Mouse (Mus musculus): Measurements from ENCODE around the gene Klc4. TPM values are rescaled to one million over a fixed set of nuclear protein-coding genes. Genes with fewer than 3 reads are reported as not detected.

Klc4 gene
- 41.4 and 45.1 TPM in 2 replicates for polyA plus RNA-seq (2015; fragmentation: Nextera tagmentation; extraction: Ambion mirVana)

DNA sequence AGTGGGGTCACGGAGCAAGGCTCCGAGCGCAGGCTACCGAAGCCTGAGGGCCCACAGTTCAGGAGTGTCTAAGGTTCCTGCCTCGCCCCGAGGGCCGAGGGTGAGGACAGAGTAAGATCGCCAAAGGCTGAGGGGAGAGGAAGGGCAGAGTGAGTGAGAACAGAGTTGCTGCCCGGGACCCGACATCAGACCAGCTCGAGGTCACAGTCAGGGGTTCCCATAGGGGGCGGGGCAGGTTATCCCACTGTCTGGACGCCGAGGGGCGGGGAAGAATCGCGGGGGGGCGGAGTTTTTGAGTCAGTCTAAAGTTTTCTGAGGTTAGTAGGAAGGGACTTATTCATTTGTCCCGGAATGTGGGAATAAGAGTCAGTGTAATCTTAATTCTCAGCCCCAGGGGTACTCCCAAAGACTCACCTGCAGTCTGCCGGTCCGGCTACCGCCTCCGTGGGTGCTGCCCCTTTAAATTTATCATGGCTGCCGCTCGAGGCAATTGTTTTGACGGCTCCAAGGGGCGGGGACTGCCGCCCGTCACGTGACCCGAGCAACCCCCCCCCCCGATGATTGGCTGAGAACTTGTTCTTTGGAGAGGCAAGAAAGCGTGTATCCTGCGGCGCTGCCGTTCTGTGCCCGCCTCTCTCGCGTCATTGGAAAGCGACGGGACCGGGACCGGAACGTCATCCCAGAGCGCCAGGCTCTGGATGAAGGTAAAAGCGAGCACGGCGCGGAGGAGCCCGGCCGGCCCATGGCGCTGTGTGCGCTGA is at the start of gene Klc4, which contains the start of gene Mrpl2:
Gene Klc4 (minus strand): TSS at position 462 of the 761 bp plus-strand sequence.
Gene Mrpl2 (plus strand): TSS at position 669 of the 761 bp plus-strand sequence.
- Histone ChIP-seq H3K36me3 (peaks cover 18% of the 10 kb centered on the region), H3K4me2 (replicated peaks) (peak within 1 kb of the TSS; percentile 94), H3K27ac (replicated peaks) (peak within 1 kb of the TSS; percentile 95), H3K4me3 (peak within 1 kb of the TSS; percentile 99), H3K27me3 (no peaks in the 10 kb centered on the region), H3K9me3 (no peaks in the 10 kb centered on the region), H3K4me1 (peaks cover 40% of the 10 kb centered on the region), H3K9ac (replicated peaks) (peak within 1 kb of the TSS; percentile 87)
- under 1% methylated on average over 53 of the region's 53 CpGs for WGBS
- peak; percentile 75 for ATAC-seq (replicated peaks)

DNA sequence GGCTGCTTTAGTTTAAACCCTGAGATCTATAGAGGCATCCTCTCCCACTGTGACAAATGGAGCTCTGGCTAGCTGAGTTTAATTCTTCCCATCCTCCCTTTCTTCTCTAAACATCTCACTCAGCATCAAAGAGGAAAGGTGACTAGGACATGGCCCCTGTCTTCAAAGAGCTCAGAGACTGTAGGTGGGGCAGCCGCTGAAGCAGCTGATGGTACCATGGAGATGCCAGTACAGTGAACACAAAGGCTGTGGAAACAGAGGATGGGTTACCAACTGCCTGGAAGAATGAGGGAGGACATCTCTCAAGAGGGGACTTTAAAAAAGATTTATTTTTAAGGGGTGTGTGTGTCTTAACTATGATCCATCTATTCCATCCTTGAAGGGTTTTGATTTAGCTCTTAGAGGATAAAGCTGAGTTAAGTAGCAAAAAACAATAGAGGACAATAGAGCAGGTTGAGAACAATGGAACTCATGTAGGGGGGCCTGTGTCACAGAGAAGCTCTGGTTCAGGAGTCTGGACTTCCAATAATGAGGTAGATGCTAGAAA is 48.8 kb upstream of the Klc4 start:
- Histone ChIP-seq H3K27ac (replicated peaks) (no peak overlapping the region), H3K4me2 (replicated peaks) (no peak overlapping the region), H3K27me3 (no peaks in the 10 kb centered on the region), H3K4me1 (no peaks in the 10 kb centered on the region), H3K9ac (replicated peaks) (no peak overlapping the region), H3K36me3 (peaks cover 8% of the 10 kb centered on the region; the same call in 1 of the 2 replicates), H3K9me3 (no peaks in the 10 kb centered on the region), H3K4me3 (no peak overlapping the region)
- 78% methylated on average over 1 of the region's 1 CpGs for WGBS
- ATAC-seq (replicated peaks) = no peak

DNA sequence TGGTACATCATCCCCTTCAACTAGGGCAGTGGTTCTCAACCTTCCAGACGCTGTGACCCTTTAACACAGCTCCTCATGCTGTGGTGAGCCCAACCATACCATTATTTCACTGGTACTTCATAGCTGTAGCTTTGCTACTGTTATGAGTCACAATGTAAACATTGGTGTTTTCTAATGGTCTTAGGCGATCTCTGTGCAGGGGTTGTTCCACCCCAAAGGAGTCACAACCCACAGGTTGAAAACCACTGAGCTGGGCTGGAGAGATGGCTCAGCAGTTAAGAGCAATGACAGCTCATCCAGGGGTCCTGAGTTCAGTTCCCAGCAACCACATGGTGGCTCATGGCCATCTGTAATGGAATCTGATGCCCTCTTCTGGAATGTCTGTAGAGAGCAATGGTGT is 45.6 kb upstream of the Klc4 start:
- Histone ChIP-seq H3K9ac (replicated peaks) (no peak overlapping the region), H3K27me3 (no peaks in the 10 kb centered on the region), H3K4me1 (no peaks in the 10 kb centered on the region), H3K9me3 (no peaks in the 10 kb centered on the region), H3K4me3 (no peak overlapping the region), H3K27ac (replicated peaks) (no peak overlapping the region), H3K4me2 (replicated peaks) (no peak overlapping the region), H3K36me3 (peaks cover 11% of the 10 kb centered on the region; the same call in 1 of the 2 replicates)
- no peak for ATAC-seq (replicated peaks)
- WGBS = 97% methylated on average over 2 of the region's 2 CpGs

DNA sequence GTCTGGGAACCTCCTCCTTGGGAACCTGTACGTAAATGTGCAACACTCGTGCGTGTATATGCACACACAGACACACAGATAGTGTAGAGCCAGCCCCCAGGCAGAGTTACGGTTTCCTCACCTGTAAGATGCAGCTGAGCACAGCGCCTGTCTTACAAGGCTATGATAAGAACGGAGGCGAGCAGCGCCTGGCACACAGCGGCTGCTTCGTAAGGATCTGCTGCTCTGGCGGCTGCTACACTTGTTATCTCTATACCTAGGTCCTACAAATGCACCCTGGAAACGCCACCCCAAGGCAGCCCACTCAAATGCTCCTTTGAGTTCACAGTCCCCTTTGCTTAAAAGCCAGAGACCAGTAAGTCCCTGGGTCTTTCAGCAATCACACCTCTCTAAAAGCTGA is 44.8 kb upstream of the Klc4 start:
- ATAC-seq (replicated peaks) = no peak

DNA sequence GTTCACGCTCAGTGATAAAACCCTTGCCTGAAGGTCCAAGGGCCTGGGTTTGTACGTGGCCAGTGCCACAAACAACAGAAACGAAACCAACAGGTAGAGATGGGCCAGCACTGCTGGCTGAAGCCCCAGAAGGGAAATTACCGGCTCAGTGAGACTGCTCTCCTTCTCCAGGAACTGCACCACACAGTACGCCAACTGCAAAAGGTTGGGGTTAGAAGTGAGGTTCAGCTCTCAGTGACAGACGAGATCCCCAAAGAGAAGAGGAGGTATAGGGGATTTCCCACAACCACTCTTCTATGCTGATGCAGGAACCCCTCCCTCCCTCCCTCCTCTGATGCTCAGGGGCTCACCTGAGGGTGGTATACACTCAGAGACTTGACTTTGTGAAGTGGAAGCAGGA is 40.1 kb upstream of the Klc4 start:
- Histone ChIP-seq H3K9ac (replicated peaks) (no peak overlapping the region), H3K36me3 (peaks cover 49% of the 10 kb centered on the region), H3K4me1 (peaks cover 8% of the 10 kb centered on the region), H3K4me2 (replicated peaks) (no peak overlapping the region), H3K27ac (replicated peaks) (no peak overlapping the region), H3K27me3 (no peaks in the 10 kb centered on the region), H3K4me3 (no peak overlapping the region), H3K9me3 (no peaks in the 10 kb centered on the region)
- WGBS = 93% methylated on average over 6 of the region's 6 CpGs
- no peak for ATAC-seq (replicated peaks)

More for the DNA sequence above, 44.8 kb upstream of the Klc4 start:
- no peak overlapping the region for H3K4me3 ChIP-seq
- 96% methylated on average over 12 of the region's 12 CpGs for WGBS
- no peak overlapping the region for H3K27ac ChIP-seq (replicated peaks)
- H3K4me2 ChIP-seq (replicated peaks) = no peak overlapping the region
- no peaks in the 10 kb centered on the region for H3K27me3 ChIP-seq
- H3K9ac ChIP-seq (replicated peaks) = no peak overlapping the region
- H3K36me3 ChIP-seq = peaks cover 18% of the 10 kb centered on the region
- H3K9me3 ChIP-seq = no peaks in the 10 kb centered on the region
- no peaks in the 10 kb centered on the region for H3K4me1 ChIP-seq

DNA sequence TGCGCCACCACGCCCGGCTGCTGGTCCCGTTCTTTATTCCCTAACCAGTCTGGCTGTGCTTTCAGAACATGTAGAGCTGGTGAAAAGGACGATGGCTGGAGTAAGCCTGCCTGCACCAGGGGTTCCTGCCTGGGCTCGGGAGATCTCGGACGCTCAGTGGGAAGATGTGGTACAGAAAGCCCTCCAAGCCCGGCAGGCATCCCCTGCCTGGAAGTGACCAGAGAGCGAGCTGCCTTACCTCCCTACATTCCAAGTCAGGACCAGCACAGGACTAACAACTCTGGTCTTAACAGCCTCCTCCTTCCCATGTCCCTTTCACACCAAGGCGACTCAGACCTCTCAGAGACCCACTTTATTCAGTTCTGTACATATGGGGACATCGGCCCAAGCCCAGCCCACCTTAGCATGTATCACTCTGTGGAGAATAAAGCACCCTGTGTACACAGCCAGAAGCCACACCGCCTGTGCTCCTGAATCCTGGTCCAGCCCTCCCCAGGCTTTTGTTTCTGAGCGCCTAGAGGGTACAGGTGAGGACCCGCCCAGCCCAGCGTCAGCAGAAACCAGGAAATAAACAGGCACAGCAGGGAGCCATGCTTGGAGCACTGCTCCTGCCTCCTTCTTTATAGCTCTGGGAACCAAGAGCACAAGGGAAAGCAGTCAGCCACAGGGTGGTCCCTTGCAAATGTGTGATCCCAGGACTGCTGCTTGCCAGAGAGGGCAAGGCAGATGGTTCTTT is 37.0 kb upstream of the Klc4 start:
- no peak overlapping the region for H3K9ac ChIP-seq (replicated peaks)
- peaks cover 26% of the 10 kb centered on the region for H3K4me1 ChIP-seq
- no peaks in the 10 kb centered on the region for H3K9me3 ChIP-seq
- no peak for ATAC-seq (replicated peaks)
- no peak overlapping the region for H3K27ac ChIP-seq (replicated peaks)
- H3K4me2 ChIP-seq (replicated peaks) = no peak overlapping the region
- no peaks in the 10 kb centered on the region for H3K27me3 ChIP-seq
- WGBS = 79% methylated on average over 16 of the region's 16 CpGs
- peaks cover 52% of the 10 kb centered on the region for H3K36me3 ChIP-seq
- H3K4me3 ChIP-seq = no peak overlapping the region

DNA sequence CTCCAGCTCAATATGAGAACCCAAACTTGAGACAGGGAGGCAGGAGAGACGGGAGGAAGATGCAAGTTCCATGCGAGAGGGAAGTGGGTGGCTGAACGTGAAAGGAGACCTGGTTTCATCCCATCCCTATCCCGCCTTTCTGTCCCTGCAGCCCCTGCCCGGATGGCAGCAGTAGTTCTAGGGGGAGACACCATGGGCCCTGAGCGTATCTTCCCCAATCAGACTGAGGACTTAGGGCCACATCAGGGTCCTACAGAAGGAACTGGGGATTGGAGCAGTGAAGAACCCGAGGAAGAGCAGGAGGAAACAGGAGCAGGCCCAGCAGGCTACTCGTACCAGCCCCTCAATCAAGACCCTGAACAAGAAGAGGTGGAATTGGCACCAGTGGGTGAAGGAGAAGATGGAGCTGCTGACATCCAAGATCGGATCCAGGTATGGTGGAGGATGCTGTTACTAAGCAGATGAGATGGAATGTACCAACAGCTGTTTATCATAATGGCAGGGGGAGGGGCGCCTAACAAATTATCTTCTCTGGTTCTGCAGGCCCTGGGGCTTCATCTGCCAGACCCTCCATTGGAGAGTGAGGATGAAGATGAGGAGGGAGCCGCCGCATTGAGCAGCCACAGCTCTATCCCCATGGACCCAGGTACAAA is 35.8 kb upstream of the Klc4 start:
- Histone ChIP-seq H3K27ac (replicated peaks) (peak overlapping the region; percentile 65; the same call in 1 of the 2 replicates), H3K4me1 (peaks cover 26% of the 10 kb centered on the region), H3K27me3 (no peaks in the 10 kb centered on the region), H3K9ac (replicated peaks) (peak overlapping the region; percentile 53), H3K4me2 (replicated peaks) (peak overlapping the region; percentile 87), H3K9me3 (no peaks in the 10 kb centered on the region), H3K4me3 (peak overlapping the region; percentile 99), H3K36me3 (peaks cover 52% of the 10 kb centered on the region)
- WGBS = 27% methylated on average over 12 of the region's 12 CpGs
- peak; percentile 6; the same call in 1 of the 2 replicates for ATAC-seq (replicated peaks)

DNA sequence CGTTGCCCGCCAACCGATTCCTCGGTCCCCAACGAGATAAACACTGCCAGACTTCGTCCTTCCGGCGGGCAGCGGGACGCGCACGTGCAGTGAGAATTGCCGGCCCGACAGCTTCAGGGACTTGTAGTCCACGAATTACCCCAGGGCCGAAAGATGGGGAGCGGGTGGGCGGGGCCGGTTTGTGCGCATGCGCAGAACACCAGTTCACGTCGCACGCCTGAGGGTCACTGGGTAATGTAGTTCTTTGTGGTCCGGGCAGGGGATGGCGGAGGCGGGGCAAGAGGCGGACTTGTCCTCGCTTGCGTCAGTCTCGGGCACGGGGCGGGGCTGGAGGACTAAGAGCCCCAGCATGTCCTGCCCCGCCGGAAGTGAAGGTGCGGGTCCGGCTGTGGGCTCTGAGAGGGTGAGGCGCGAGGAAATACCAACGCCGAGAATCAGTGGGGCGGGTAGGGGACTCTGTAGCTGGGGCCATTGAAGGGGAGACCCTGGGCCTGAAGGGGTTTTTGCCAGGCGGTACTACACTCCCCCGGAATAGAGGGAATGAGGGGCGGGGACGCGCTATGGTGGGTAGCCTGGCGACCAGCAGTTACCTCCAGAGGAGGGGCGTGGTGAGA is 35.0 kb upstream of the Klc4 start, which contains the start of gene Klhdc3:
Gene Klhdc3 (minus strand): TSS at position 155 of the 614 bp plus-strand sequence.
- under 1% methylated on average over 49 of the region's 49 CpGs for WGBS
- Histone ChIP-seq H3K27me3 (no peaks in the 10 kb centered on the region), H3K9me3 (no peaks in the 10 kb centered on the region), H3K36me3 (peaks cover 52% of the 10 kb centered on the region), H3K4me3 (peak within 1 kb of the TSS; percentile 99), H3K4me1 (peaks cover 26% of the 10 kb centered on the region), H3K9ac (replicated peaks) (peak within 1 kb of the TSS; percentile 80), H3K4me2 (replicated peaks) (peak within 1 kb of the TSS; percentile 87), H3K27ac (replicated peaks) (peak within 1 kb of the TSS; percentile 94)
- peak; percentile 97 for ATAC-seq (replicated peaks)

GRCm38 (mm10) chr17:46679843-46680759 is 34.3 kb upstream of the Klc4 start:
- H3K9me3 ChIP-seq = no peaks in the 10 kb centered on the region
- peak overlapping the region; percentile 62 for H3K4me2 ChIP-seq (replicated peaks)
- peaks cover 26% of the 10 kb centered on the region for H3K4me1 ChIP-seq
- peaks cover 52% of the 10 kb centered on the region for H3K36me3 ChIP-seq
- no peaks in the 10 kb centered on the region for H3K27me3 ChIP-seq
- ATAC-seq (replicated peaks) = peak; percentile 14
- H3K27ac ChIP-seq (replicated peaks) = peak overlapping the region; percentile 94
- peak overlapping the region; percentile 99 for H3K4me3 ChIP-seq
- peak overlapping the region; percentile 80 for H3K9ac ChIP-seq (replicated peaks)
- under 1% methylated on average over 34 of the region's 34 CpGs for WGBS

- peak overlapping the region; percentile 80; the same call in 1 of the 2 replicates for H3K9ac ChIP-seq (replicated peaks)
- no peaks in the 10 kb centered on the region for H3K27me3 ChIP-seq
- H3K4me3 ChIP-seq = peak overlapping the region; percentile 99; the same call in 1 of the 2 replicates
- no peak for ATAC-seq (replicated peaks)
- H3K9me3 ChIP-seq = no peaks in the 10 kb centered on the region
- H3K4me2 ChIP-seq (replicated peaks) = peak overlapping the region; percentile 62; the same call in 1 of the 2 replicates
- 68% methylated on average over 9 of the region's 9 CpGs for WGBS
- no peak overlapping the region for H3K27ac ChIP-seq (replicated peaks)
- peaks cover 34% of the 10 kb centered on the region for H3K4me1 ChIP-seq
- H3K36me3 ChIP-seq = peaks cover 44% of the 10 kb centered on the region
Measured at GRCm38 (mm10) chr17:46678911-46679310, 33.1 kb upstream of the Klc4 start.
